22 mouse cellular contexts compared by ENCODE assay signal in genomic region chr2:147951233-147951632, GRCm38 (mm10).
DNase-seq lines count a peak whose midpoint lies in the region; ATAC-seq lines count a peak whose summit lies in the region.
"Had no signal": no experiment of that assay in that cellular context is flagged by ENCODE, and none has a peak within 500 bp of the region (broad histone marks: within the 10 kb centered on the region; RNA-seq: fewer than 3 reads in every experiment).

No protein-coding gene starts in this region.

- H3K27me3 ChIP-seq in hindbrain, embryonic 15.5 days: no peaks in the 10 kb centered on the region
- no peaks in the 10 kb centered on the region for H3K27me3 ChIP-seq in hindbrain, embryonic 11.5 days (ENCODE audit: control insufficient read depth, insufficient read depth, low read length)
- no peaks in the 10 kb centered on the region for H3K27me3 ChIP-seq in midbrain, embryonic 13.5 days
- no peaks in the 10 kb centered on the region for H3K27me3 ChIP-seq in midbrain, embryonic 14.5 days (ENCODE audit: control insufficient read depth, insufficient read depth, low read length)
- H3K27me3 ChIP-seq in neural tube, embryonic 15.5 days (replicated peaks): no peaks in the 10 kb centered on the region
- H3K27me3 ChIP-seq: embryonic facial prominence, embryonic 12.5 days; embryonic facial prominence, embryonic 15.5 days; heart, embryonic 13.5 days had no signal

- no peak overlapping the region for H3K4me3 ChIP-seq in hindbrain, embryonic 15.5 days
- no peak overlapping the region for H3K4me3 ChIP-seq in hindbrain, embryonic 11.5 days (ENCODE audit: low read depth, low read length)
- no peak overlapping the region for H3K4me3 ChIP-seq in midbrain, embryonic 13.5 days (replicated peaks)
- no peak overlapping the region for H3K4me3 ChIP-seq in midbrain, embryonic 14.5 days (replicated peaks; ENCODE audit: low read depth, low read length)
- no peak overlapping the region for H3K4me3 ChIP-seq in neural tube, embryonic 15.5 days (replicated peaks)
- H3K4me3 ChIP-seq: embryonic facial prominence, embryonic 12.5 days; embryonic facial prominence, embryonic 15.5 days; heart, adult 2 months; heart, embryonic 10.5 days; heart, embryonic 13.5 days had no signal

- no peak overlapping the region for H3K9ac ChIP-seq in hindbrain, embryonic 15.5 days
- no peak overlapping the region for H3K9ac ChIP-seq in hindbrain, embryonic 11.5 days (ENCODE audit: low read depth, low read length)
- no peak overlapping the region for H3K9ac ChIP-seq in midbrain, embryonic 13.5 days (replicated peaks)
- H3K9ac ChIP-seq in midbrain, embryonic 14.5 days (replicated peaks; ENCODE audit: low read length): no peak overlapping the region
- no peak overlapping the region for H3K9ac ChIP-seq in neural tube, embryonic 15.5 days (replicated peaks)
- H3K9ac ChIP-seq: embryonic facial prominence, embryonic 12.5 days; embryonic facial prominence, embryonic 15.5 days; heart, embryonic 13.5 days had no signal

- H3K4me2 ChIP-seq in hindbrain, embryonic 15.5 days: no peak overlapping the region
- no peak overlapping the region for H3K4me2 ChIP-seq in hindbrain, embryonic 11.5 days (replicated peaks; ENCODE audit: low read depth, low read length)
- no peak overlapping the region for H3K4me2 ChIP-seq in midbrain, embryonic 13.5 days (replicated peaks)
- H3K4me2 ChIP-seq in midbrain, embryonic 14.5 days (ENCODE audit: low read length): no peak overlapping the region
- no peak overlapping the region for H3K4me2 ChIP-seq in neural tube, embryonic 15.5 days
- H3K4me2 ChIP-seq: embryonic facial prominence, embryonic 12.5 days; embryonic facial prominence, embryonic 15.5 days; heart, embryonic 13.5 days had no signal

- no peaks in the 10 kb centered on the region for H3K4me1 ChIP-seq in hindbrain, embryonic 15.5 days (replicated peaks)
- H3K4me1 ChIP-seq in hindbrain, embryonic 11.5 days (replicated peaks; ENCODE audit: control insufficient read depth, insufficient read depth, low read length): no peaks in the 10 kb centered on the region
- no peaks in the 10 kb centered on the region; the same call in 1 of the 2 replicates for H3K4me1 ChIP-seq in midbrain, embryonic 13.5 days (replicated peaks)
- no peaks in the 10 kb centered on the region for H3K4me1 ChIP-seq in midbrain, embryonic 14.5 days (ENCODE audit: control insufficient read depth, insufficient read depth, low read length)
- 0 out of 2 replicates have a peak, but pooled peaks cover 4% of the 10 kb centered on the region for H3K4me1 ChIP-seq in neural tube, embryonic 15.5 days
- H3K4me1 ChIP-seq: embryonic facial prominence, embryonic 12.5 days; embryonic facial prominence, embryonic 15.5 days; heart, embryonic 10.5 days; heart, embryonic 13.5 days had no signal

- WGBS in hindbrain, embryonic 15.5 days: 75% methylated on average over 5 of the region's 5 CpGs
- WGBS in hindbrain, embryonic 11.5 days: 93% methylated on average over 5 of the region's 5 CpGs
- WGBS in midbrain, embryonic 13.5 days: 78% methylated on average over 5 of the region's 5 CpGs
- 82% methylated on average over 5 of the region's 5 CpGs for WGBS in midbrain, embryonic 14.5 days
- 71% methylated on average over 5 of the region's 5 CpGs for WGBS in neural tube, embryonic 15.5 days

- no peak for DNase-seq in hindbrain, embryonic 11.5 days (ENCODE audit: low spot score)
- DNase-seq in midbrain, embryonic 14.5 days: no peak
- no peak for DNase-seq in neural tube, embryonic 10.5 days (ENCODE audit: extremely low spot score, low spot score)
- DNase-seq: adrenal gland, adult 2 months; adrenal gland, postnatal 14 days; cerebellum, adult 11 months; cerebellum, adult 2 months; cerebellum, adult 9-11 months; cerebellum, postnatal 25 days; gastrocnemius, postnatal 25 days; heart, adult 2 months had no signal

- no peaks in the 10 kb centered on the region for H3K36me3 ChIP-seq in hindbrain, embryonic 15.5 days
- no peaks in the 10 kb centered on the region for H3K36me3 ChIP-seq in hindbrain, embryonic 11.5 days (ENCODE audit: control insufficient read depth, insufficient read depth, low read length)
- no peaks in the 10 kb centered on the region for H3K36me3 ChIP-seq in midbrain, embryonic 13.5 days
- H3K36me3 ChIP-seq in midbrain, embryonic 14.5 days (ENCODE audit: control insufficient read depth, insufficient read depth, low read length): no peaks in the 10 kb centered on the region
- no peaks in the 10 kb centered on the region for H3K36me3 ChIP-seq in neural tube, embryonic 15.5 days
- H3K36me3 ChIP-seq: embryonic facial prominence, embryonic 12.5 days; embryonic facial prominence, embryonic 15.5 days; heart, embryonic 10.5 days; heart, embryonic 13.5 days had no signal

- no peaks in the 10 kb centered on the region for H3K9me3 ChIP-seq in hindbrain, embryonic 15.5 days
- H3K9me3 ChIP-seq in hindbrain, embryonic 11.5 days (ENCODE audit: control insufficient read depth, low read length): no peaks in the 10 kb centered on the region
- H3K9me3 ChIP-seq in midbrain, embryonic 13.5 days: no peaks in the 10 kb centered on the region
- H3K9me3 ChIP-seq in midbrain, embryonic 14.5 days (ENCODE audit: control insufficient read depth, low read length): no peaks in the 10 kb centered on the region
- H3K9me3 ChIP-seq in neural tube, embryonic 15.5 days (replicated peaks): no peaks in the 10 kb centered on the region
- H3K9me3 ChIP-seq: embryonic facial prominence, embryonic 12.5 days; embryonic facial prominence, embryonic 15.5 days; heart, embryonic 10.5 days; heart, embryonic 13.5 days had no signal

- peak; percentile 48; the same call in 1 of the 2 replicates for ATAC-seq in hindbrain, embryonic 15.5 days (ENCODE audit: low FRiP score, low read depth)
- ATAC-seq in hindbrain, embryonic 11.5 days (ENCODE audit: low FRiP score): no peak
- 0 out of 2 replicates have a peak, but pooled peaks have one; percentile 48 for ATAC-seq in midbrain, embryonic 13.5 days
- ATAC-seq in midbrain, embryonic 14.5 days (ENCODE audit: low FRiP score, low TSS enrichment): no peak
- ATAC-seq in neural tube, embryonic 15.5 days (ENCODE audit: low FRiP score): peak; percentile 17; the same call in 1 of the 2 replicates
- ATAC-seq: CD4-positive, CD25-positive, alpha-beta regulatory T cell, adult 4 months; forebrain, embryonic 14.5 days; inflammation-experienced regulatory T-cells, adult 6 months; intestine, embryonic 16.5 days had no signal

- no peak overlapping the region for H3K27ac ChIP-seq in hindbrain, embryonic 15.5 days (replicated peaks)
- H3K27ac ChIP-seq in hindbrain, embryonic 11.5 days (ENCODE audit: low read depth, low read length): no peak overlapping the region
- peak overlapping the region; percentile 56; the same call in 1 of the 2 replicates for H3K27ac ChIP-seq in midbrain, embryonic 13.5 days
- H3K27ac ChIP-seq in midbrain, embryonic 14.5 days (replicated peaks; ENCODE audit: low read depth, low read length): no peak overlapping the region
- no peak overlapping the region for H3K27ac ChIP-seq in neural tube, embryonic 15.5 days (replicated peaks)
- H3K27ac ChIP-seq: embryonic facial prominence, embryonic 12.5 days; embryonic facial prominence, embryonic 15.5 days; heart, adult 2 months; heart, embryonic 10.5 days; heart, embryonic 13.5 days had no signal

Comparison
In these comparisons a context has a peak if more than half of its experiments do, and no peak if none do; other contexts are left out.
1. ATAC-seq: peak in hindbrain, embryonic 15.5 days (single experiment), midbrain, embryonic 13.5 days (single experiment) and neural tube, embryonic 15.5 days (single experiment); none in hindbrain, embryonic 11.5 days (single experiment) and midbrain, embryonic 14.5 days (single experiment).